Comparison of ENCODE assay signal across 13 mouse cellular contexts in the genomic region with DNA sequence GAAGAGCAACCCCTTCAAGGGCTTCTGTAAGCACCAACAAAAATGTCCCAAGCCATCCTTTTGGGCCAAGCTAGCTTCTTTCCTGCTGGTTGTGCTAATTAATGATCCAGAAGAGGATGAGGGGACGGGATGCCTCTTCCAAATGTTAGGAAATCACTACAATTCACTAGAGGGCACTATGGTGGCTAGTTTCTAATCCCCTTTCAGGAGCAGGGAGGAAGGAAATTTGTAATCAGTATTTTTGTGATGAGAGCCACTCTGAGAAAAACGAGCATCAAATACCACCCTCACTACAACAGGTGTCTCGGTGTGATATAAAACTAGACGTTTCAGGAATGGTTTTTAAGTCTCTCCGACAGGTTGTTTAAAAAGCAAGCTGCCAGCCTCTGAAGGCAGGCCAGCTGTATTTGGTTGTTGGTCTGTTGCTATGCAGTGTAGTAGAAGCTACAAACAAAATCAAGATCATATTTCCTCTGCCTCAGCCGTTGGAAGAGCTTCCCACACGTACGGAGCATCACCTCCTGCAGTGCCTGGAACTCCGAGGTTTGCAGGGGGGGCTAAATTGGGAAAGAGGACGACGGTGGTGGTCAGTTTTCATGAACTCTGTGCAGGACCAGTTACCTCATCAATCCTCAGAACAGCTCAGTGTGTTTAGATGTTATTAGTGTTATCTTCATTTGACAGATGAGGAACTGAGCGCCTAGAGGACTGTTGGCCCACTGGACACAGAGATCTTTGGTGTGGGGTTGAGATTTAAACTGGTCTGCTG. TPM values are rescaled to one million over a fixed set of nuclear protein-coding genes. Genes with fewer than 3 reads are reported as not detected.
DNase-seq lines count a peak whose midpoint lies in the region.
"Had no signal": no experiment of that assay in that cellular context is flagged by ENCODE, and none has a peak within 500 bp of the region (broad histone marks: within the 10 kb centered on the region; RNA-seq: fewer than 3 reads in every experiment).

No protein-coding gene starts in this region.

- intact Hi-C loops in left cerebral cortex, postnatal 10 days (cut with DNase I), result no loop called here

- peak; percentile 27 for DNase-seq in embryo, embryonic 10.5 days (ENCODE audit: low spot score)
- no peak for DNase-seq in embryo, embryonic 11 days
- DNase-seq in kidney, adult 9 months, result peak; percentile 41
- DNase-seq in kidney, adult 18-20 months, result no peak
- DNase-seq in retina, postnatal 1 day, result peak; percentile 11
- DNase-seq in retina, embryonic 14.5 days (ENCODE audit: low spot score), result no peak
- no peak for DNase-seq in frontal cortex, postnatal 25 days (ENCODE audit: low spot score in 2 of 2)
- no peak for DNase-seq in left cerebral cortex, postnatal 10 days (ENCODE audit: extremely low spot score in 1 of 2, low spot score in 2 of 2)
- DNase-seq: adrenal gland, adult 2 months; thymus, postnatal 25 days had no signal

RNA-seq across cellular contexts. Expression of gene Tekt1, which starts 7.8 kb away (rescaled TPM):
- total RNA-seq in left cerebral cortex, postnatal 10 days (2021), result 1 to 10 TPM in 1 of 2 experiments, under 1 TPM in 1; 0.99 to 1.2 TPM
- total RNA-seq: liver, adult 2 months; monocyte, adult 5-6 weeks had no signal

RNA-seq across cellular contexts. Expression of gene Smtnl2, which starts 41.4 kb away (rescaled TPM):
- 1 to 10 TPM; 1.7 to 1.8 TPM for total RNA-seq in left cerebral cortex, postnatal 10 days (2021)
- total RNA-seq: monocyte, adult 5-6 weeks had no signal

RNA-seq across cellular contexts. Expression of gene Fbxo39, which starts 55.8 kb away (rescaled TPM):
- not detected for total RNA-seq in left cerebral cortex, postnatal 10 days (2021)
- total RNA-seq: adrenal gland, adult 2 months; layer of hippocampus, adult 8-10 months; liver, adult 2 months had no signal

Comparison
In these comparisons a context has a peak if more than half of its experiments do, and no peak if none do; other contexts are left out.
1. DNase-seq: peak in embryo, embryonic 10.5 days (single experiment), kidney, adult 9 months (single experiment) and retina, postnatal 1 day (single experiment); none in embryo, embryonic 11 days (single experiment), kidney, adult 18-20 months (single experiment), retina, embryonic 14.5 days (single experiment), frontal cortex, postnatal 25 days (0 of 2) and left cerebral cortex, postnatal 10 days (0 of 2).